Mouse (Mus musculus): ENCODE results near the gene Ano2.

Gene Ano2

DNA sequence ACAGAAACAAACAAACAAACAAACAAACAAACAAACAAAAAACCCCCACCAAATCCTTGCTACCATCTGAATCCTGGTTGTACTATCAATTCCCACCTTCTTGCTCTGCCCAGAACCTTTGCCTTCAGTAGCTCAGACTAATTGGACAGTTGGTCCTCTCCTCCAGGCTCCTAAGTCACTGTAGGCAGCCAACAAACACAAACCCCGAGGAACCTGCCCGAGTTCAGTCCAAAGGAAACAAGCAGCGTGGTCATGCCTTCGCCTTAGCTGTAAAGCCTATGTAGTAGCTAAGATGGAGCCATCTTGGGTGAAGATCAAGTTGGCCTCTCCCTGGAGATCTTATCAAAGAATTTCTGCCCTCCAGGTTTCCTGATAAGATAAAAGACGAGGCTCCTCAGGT, 362.9 kb downstream of the Ano2 start:
- DNase-seq (ENCODE audit: low spot score in 2 of 2), result no peak

DNA sequence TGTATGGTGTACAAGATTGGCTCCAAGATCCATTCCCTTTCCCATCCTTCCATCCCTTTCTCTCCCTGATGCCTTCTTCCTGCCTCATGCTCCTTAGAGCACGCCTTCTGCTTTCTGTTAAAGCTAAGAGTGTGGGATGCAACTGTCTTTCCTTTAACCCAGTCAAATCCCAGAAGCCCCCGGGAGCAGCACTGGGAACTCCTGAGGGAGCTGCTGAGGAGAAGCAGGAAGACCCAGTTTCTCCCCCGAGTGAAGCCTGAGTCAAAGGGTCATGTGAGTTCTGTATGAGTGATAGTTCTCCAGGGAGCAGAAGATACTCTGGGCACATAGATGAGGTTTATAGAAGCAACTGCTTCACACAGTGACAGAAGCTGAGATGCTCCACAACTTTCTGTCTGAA, 367.5 kb downstream of the Ano2 start:
- DNase-seq (ENCODE audit: low spot score in 2 of 2), result no peak

DNA sequence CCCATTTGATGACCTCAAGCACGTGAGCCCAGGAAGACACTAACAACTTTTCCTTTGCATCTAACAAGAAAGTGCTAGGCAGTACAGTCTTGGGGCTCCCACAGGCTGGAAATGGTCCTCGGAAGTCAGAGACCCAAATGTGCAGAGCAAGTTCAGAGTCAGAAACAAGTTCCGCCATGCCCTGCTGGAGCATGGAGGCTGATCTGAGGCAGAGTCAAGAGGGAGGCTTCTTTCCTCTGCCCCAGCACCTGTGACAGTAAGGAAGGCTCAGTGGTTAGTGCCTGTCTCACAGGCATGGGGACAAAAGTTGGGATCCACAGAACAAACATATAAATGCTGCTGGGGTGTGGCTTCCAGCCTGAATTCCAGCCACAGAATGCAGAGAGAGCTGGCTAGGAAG, 390.3 kb downstream of the Ano2 start:
- DNase-seq (ENCODE audit: low spot score in 2 of 2), result no peak

DNA sequence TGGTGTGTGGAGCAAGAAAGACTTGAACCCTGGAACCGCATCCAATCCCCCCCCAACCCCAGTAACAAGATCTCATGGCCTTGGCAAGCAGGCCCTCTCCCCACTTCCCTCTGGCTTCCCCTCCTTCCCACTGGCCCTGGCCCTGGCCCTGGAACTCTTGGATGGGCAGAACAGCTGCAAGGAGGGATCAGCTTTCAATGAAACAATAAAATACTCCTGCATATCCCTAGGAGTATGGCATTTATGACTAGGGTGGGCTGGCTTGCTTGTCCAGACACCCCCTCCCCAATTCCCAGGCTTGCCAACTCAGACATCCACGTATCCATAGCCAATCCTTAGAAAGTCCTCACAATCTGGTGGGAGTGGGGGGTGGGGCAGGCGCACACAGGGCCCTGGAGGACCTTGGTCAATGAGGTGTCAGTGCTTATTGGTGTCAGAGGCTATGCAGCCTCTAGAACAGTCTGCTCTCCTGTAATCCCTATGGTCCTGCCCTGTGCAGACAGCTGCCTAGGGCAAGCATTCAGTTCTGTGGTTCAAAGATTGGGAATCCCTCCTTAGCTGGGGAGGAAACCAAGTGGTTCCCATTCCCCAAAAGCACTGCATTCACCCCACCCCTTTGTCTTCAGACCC, 396.2 kb downstream of the Ano2 start:
- DNase-seq (ENCODE audit: low spot score in 2 of 2), result no peak

DNA sequence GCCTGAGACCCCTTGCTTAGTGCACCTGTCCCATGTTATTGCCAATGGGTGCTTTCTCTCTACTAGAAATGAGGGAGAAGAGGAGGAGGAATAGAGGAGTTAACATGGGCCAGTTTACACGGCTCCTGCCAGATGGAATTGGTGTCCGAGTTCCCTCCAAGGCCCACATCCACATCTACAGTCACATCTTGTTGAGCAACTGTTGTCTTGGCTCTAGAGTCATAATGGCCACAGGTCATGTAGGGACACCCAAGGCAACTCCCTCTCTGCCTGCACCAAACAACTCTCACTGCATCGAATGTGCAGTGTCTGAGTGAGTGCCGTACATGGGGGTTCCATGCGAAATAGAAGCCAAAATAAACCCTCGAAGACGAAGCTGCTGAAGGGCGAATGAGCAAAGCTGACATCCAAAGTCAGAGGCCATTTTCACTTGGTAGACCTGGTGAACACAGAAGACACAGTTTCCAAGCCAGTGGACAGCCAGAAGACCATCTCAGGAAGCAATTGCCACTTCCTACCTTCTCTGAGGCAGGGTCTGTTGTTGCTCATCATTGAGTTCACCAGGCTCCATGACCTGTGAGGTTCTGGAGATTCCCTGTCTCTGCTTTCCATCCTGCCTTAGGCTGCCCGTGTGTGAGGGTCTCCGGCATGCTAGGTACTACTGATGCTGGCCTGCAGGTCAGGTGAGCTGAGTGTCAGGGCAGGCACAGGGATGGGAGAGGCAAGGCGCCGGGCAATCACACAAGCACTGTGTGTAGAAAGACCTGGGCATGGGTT, 398.5 kb downstream of the Ano2 start:
- no peak for DNase-seq (ENCODE audit: low spot score in 2 of 2)
